Mouse (Mus musculus) frontal cortex, postnatal 10 days (tissue): ENCODE results near the gene Bcas3.
"Not testable (repeated sequence)": the region's sequence is repeated elsewhere in the genome, so short reads cannot be mapped to it uniquely, and the experiment has no call there.

Experiments used
- DNase-seq, 2 experiments: peaks; one replicate each; pipeline ENCODE4 v3.0.0; 2022; ENCODE audit warnings: low spot score in 2 of 2, mixed read lengths in 1 of 2

Gene Bcas3

GRCm38 (mm10) chr11:85482737-85483467, 129.9 kb downstream of the Bcas3 start:
- DNase-seq: no peak

- DNase-seq: no peak
These were observed 132.4 kb downstream of the Bcas3 start for GRCm38 (mm10) chr11:85485197-85485940.

- no peak for DNase-seq
These were observed 134.5 kb downstream of the Bcas3 start for GRCm38 (mm10) chr11:85487501-85487900.

- peak; percentile 39 to 48 for DNase-seq
These were observed 139.3 kb downstream of the Bcas3 start for GRCm38 (mm10) chr11:85492231-85492630.

GRCm38 (mm10) chr11:85492666-85493065, 139.7 kb downstream of the Bcas3 start:
- DNase-seq: no peak

- no peak for DNase-seq
These were observed 146.6 kb downstream of the Bcas3 start for GRCm38 (mm10) chr11:85499561-85499960.

- no peak for DNase-seq
These were observed 149.1 kb downstream of the Bcas3 start for GRCm38 (mm10) chr11:85502031-85502430.

- DNase-seq: not testable (repeated sequence)
These were observed 151.8 kb downstream of the Bcas3 start for GRCm38 (mm10) chr11:85504812-85505211.

- DNase-seq: no peak
These were observed 152.8 kb downstream of the Bcas3 start for GRCm38 (mm10) chr11:85505811-85506210.

GRCm38 (mm10) chr11:85509334-85509733, 156.4 kb downstream of the Bcas3 start:
- no peak for DNase-seq

- DNase-seq: no peak
These were observed 158.4 kb downstream of the Bcas3 start for GRCm38 (mm10) chr11:85511270-85511904.

GRCm38 (mm10) chr11:85516724-85517123, 163.8 kb downstream of the Bcas3 start:
- no peak for DNase-seq

GRCm38 (mm10) chr11:85518025-85518756, 165.2 kb downstream of the Bcas3 start:
- DNase-seq: no peak

- DNase-seq: no peak
These were observed 167.3 kb downstream of the Bcas3 start for GRCm38 (mm10) chr11:85520236-85520635.

GRCm38 (mm10) chr11:85520996-85521395, 168.0 kb downstream of the Bcas3 start:
- no peak for DNase-seq

- no peak for DNase-seq
These were observed 170.7 kb downstream of the Bcas3 start for GRCm38 (mm10) chr11:85523646-85524045.

- DNase-seq: peak; percentile 29 to 65
These were observed 171.2 kb downstream of the Bcas3 start for GRCm38 (mm10) chr11:85524186-85524585.

GRCm38 (mm10) chr11:85524841-85525500, 172.0 kb downstream of the Bcas3 start:
- DNase-seq: peak in 1 of 2 experiments; percentile 24

- DNase-seq: no peak
These were observed 172.5 kb downstream of the Bcas3 start for GRCm38 (mm10) chr11:85525501-85525885.

GRCm38 (mm10) chr11:85525979-85526775, 173.2 kb downstream of the Bcas3 start:
- DNase-seq: no peak

GRCm38 (mm10) chr11:85527261-85527660, 174.3 kb downstream of the Bcas3 start:
- DNase-seq: no peak
